Mouse (Mus musculus) lung, postnatal 0 days (tissue): Measurements from ENCODE around the gene Asic3. TPM values are rescaled to one million over a fixed set of nuclear protein-coding genes. Genes with fewer than 3 reads are reported as not detected.

Experiments
- ATAC-seq: fragments of 200-750 bp; cut with Nextera tagmentation; 2 replicates; pipeline ENCODE4 v1.8.0; 2017; ENCODE audit warnings: moderate library complexity
- DNase-seq: peaks from one replicate; pipeline ENCODE4 v3.0.0-alpha.2; 2016; ENCODE audit warnings: low spot score
- H3K27ac ChIP-seq: fragments of 300-500 bp; sonication (generic); 2 replicates; pipeline ENCODE4 v1.5.1; 2014; ENCODE audit warnings: antibody characterized with exemption, mild to moderate bottlenecking, low read length, mixed read lengths
- H3K27me3 ChIP-seq: fragments of 300-500 bp; sonication (generic); replicated peaks from 2 replicates; pipeline ENCODE4 v1.6.1; 2014; ENCODE audit warnings: low read length, mixed read lengths; ENCODE audit not compliant: insufficient read depth
- H3K36me3 ChIP-seq: fragments of 300-500 bp; sonication (generic); 2 replicates; pipeline ENCODE4 v1.6.1; 2014; ENCODE audit warnings: low read length, mixed read lengths; ENCODE audit not compliant: insufficient read depth
- H3K4me1 ChIP-seq: fragments of 300-500 bp; sonication (generic); 2 replicates; pipeline ENCODE4 v1.6.1; 2014; ENCODE audit warnings: antibody characterized with exemption, low read depth, low read length, mixed read lengths; ENCODE audit not compliant: insufficient read depth
- H3K4me2 ChIP-seq: fragments of 300-500 bp; sonication (generic); replicated peaks from 2 replicates; pipeline ENCODE4 v1.6.1; 2014; ENCODE audit warnings: low read depth, mild to moderate bottlenecking, low read length, moderate library complexity, mixed read lengths
- H3K4me3 ChIP-seq: fragments of 300-500 bp; sonication (generic); 2 replicates; pipeline ENCODE4 v1.5.1; 2014; ENCODE audit warnings: low read depth, low read length
- H3K9ac ChIP-seq: fragments of 300-500 bp; sonication (generic); replicated peaks from 2 replicates; pipeline ENCODE4 v1.6.1; 2014; ENCODE audit warnings: low read depth, mild to moderate bottlenecking
- H3K9me3 ChIP-seq: fragments of 300-500 bp; sonication (generic); 2 replicates; pipeline ENCODE4 v1.6.1; 2016; ENCODE audit warnings: low read length, mixed read lengths
- CTCF ChIP-seq: IDR thresholded peaks from 2 replicates; pipeline ENCODE4 v1.5.1; 2016; ENCODE audit warnings: antibody characterized with exemption, mild to moderate bottlenecking
- EP300 ChIP-seq: IDR thresholded peaks from 2 replicates; pipeline ENCODE4 v1.6.1; 2016; ENCODE audit warnings: antibody characterized with exemption, mild to moderate bottlenecking, control low read depth
- WGBS: fragments of 180-500 bp; shearing (Covaris S2); extraction: QIAGEN DNeasy Blood & Tissue Kit; methylation state at CpG from one replicate; pipeline ENCODE4 v1.1.7; 2014; 5-methylcytosine and 5-hydroxymethylcytosine counted together
- polyA plus RNA-seq: library from polyadenylated mRNA; unstranded; fragments of >200 nt; fragmentation: Nextera tagmentation; extraction: Ambion mirVana; gene quantifications from 2 replicates; pipeline ENCODE4 v1.2.1, GENCODE M21; 2015

Asic3 gene
- polyA plus RNA-seq, 1 experiment from 2014 or later = 0.07 TPM

GRCm38 (mm10) chr5:24453985-24454303, 40.8 kb downstream of the Asic3 start:
- no peak overlapping the region; the same call in 1 of the 2 replicates for H3K4me2 ChIP-seq
- H3K9ac ChIP-seq = 0 out of 2 replicates have a peak overlapping the region, but pooled peaks have one; percentile 70
- 12% methylated on average over 2 of the region's 2 CpGs for WGBS
- DNase-seq (no peak), ATAC-seq (no peak)
- no peaks in the 10 kb centered on the region for H3K36me3 ChIP-seq
- no peaks in the 10 kb centered on the region for H3K27me3 ChIP-seq
- no peaks in the 10 kb centered on the region for H3K9me3 ChIP-seq
- no peak for TF ChIP-seq CTCF
- no peak for TF ChIP-seq EP300
- H3K4me1 ChIP-seq = peaks cover 15% of the 10 kb centered on the region
- H3K4me3 ChIP-seq = no peak overlapping the region; the same call in 1 of the 2 replicates
- 0 out of 2 replicates have a peak overlapping the region, but pooled peaks have one; percentile 20 for H3K27ac ChIP-seq

- ATAC-seq (no peak), DNase-seq (peak; percentile 45)
- 47% methylated on average over 3 of the region's 3 CpGs for WGBS
- Histone ChIP-seq H3K9ac (no peak overlapping the region), H3K27ac (peak overlapping the region; percentile 59), H3K4me1 (peaks cover 15% of the 10 kb centered on the region), H3K27me3 (no peaks in the 10 kb centered on the region), H3K9me3 (no peaks in the 10 kb centered on the region), H3K4me3 (no peak overlapping the region), H3K4me2 (no peak overlapping the region), H3K36me3 (no peaks in the 10 kb centered on the region)
- TF ChIP-seq EP300 = no peak
- no peak for TF ChIP-seq CTCF
Measured at GRCm38 (mm10) chr5:24455076-24455475, 41.9 kb downstream of the Asic3 start.

GRCm38 (mm10) chr5:24455613-24456012, 42.4 kb downstream of the Asic3 start:
- ATAC-seq (no peak), DNase-seq (no peak)
- Histone ChIP-seq H3K4me1 (peaks cover 15% of the 10 kb centered on the region), H3K27me3 (no peaks in the 10 kb centered on the region), H3K36me3 (no peaks in the 10 kb centered on the region), H3K4me2 (no peak overlapping the region), H3K4me3 (no peak overlapping the region), H3K9me3 (no peaks in the 10 kb centered on the region), H3K27ac (peak overlapping the region; percentile 59), H3K9ac (no peak overlapping the region)
- WGBS = 55% methylated on average over 7 of the region's 7 CpGs
- TF ChIP-seq CTCF (no peak), EP300 (0 out of 2 replicates have a peak, but pooled peaks have one; percentile 8)

GRCm38 (mm10) chr5:24466762-24467161, 53.6 kb downstream of the Asic3 start:
- ATAC-seq = no peak
- no peak for DNase-seq
- WGBS = 52% methylated on average over 12 of the region's 12 CpGs
- Histone ChIP-seq H3K36me3 (no peaks in the 10 kb centered on the region), H3K4me3 (no peak overlapping the region), H3K9ac (no peak overlapping the region), H3K27me3 (no peaks in the 10 kb centered on the region), H3K4me2 (no peak overlapping the region), H3K9me3 (no peaks in the 10 kb centered on the region), H3K4me1 (no peaks in the 10 kb centered on the region), H3K27ac (no peak overlapping the region)
- no peak for TF ChIP-seq CTCF
- TF ChIP-seq EP300 = no peak

Other genes with a start within 250 kb of the Asic3 start
- gene Nupl2, start 248.4 kb upstream of the Asic3 start, polyA plus RNA-seq = 7.7 and 8.0 TPM in 2 replicates
- gene Kcnh2, start 61.8 kb upstream of the Asic3 start, polyA plus RNA-seq = 5.0 and 5.8 TPM in 2 replicates
- 20.3 and 26.5 TPM in 2 replicates for gene Nos3, start 48.6 kb upstream of the Asic3 start, polyA plus RNA-seq
- 0.54 and 0.94 TPM in 2 replicates for gene Atg9b, start 21.2 kb upstream of the Asic3 start, polyA plus RNA-seq
- gene Abcb8, start 19.7 kb upstream of the Asic3 start, polyA plus RNA-seq = 22.4 and 25.6 TPM in 2 replicates
- gene Cdk5, start 10.1 kb downstream of the Asic3 start, polyA plus RNA-seq = 31.1 and 31.6 TPM in 2 replicates
- gene Slc4a2, start 10.4 kb downstream of the Asic3 start, polyA plus RNA-seq = 28.9 and 35.0 TPM in 2 replicates
- gene Fastk, start 31.9 kb downstream of the Asic3 start, polyA plus RNA-seq = 58.4 and 65.1 TPM in 2 replicates
- gene Tmub1, start 34.5 kb downstream of the Asic3 start, polyA plus RNA-seq = 16.6 and 17.7 TPM in 2 replicates
- gene Agap3, start 38.8 kb downstream of the Asic3 start, polyA plus RNA-seq = 44.7 and 51.2 TPM in 2 replicates
- 0.06 TPM in 1 of 2 replicates, not detected in the other for gene Gbx1, start 113.8 kb downstream of the Asic3 start, polyA plus RNA-seq
- gene Asb10, start 127.6 kb downstream of the Asic3 start, polyA plus RNA-seq = 0.21 and 0.29 TPM in 2 replicates
- not detected in 2 replicates for gene 4931409K22Rik, start 143.4 kb downstream of the Asic3 start, polyA plus RNA-seq
- gene Abcf2, start 164.1 kb downstream of the Asic3 start, polyA plus RNA-seq = 47.7 TPM in 2 replicates
- gene Chpf2, start 173.3 kb downstream of the Asic3 start, polyA plus RNA-seq = 18.3 and 22.5 TPM in 2 replicates
- gene Smarcd3, start 211.0 kb downstream of the Asic3 start, polyA plus RNA-seq = 8.0 and 12.1 TPM in 2 replicates